Mouse (Mus musculus) erythroblast, embryonic 14.5 days (primary cell): ENCODE data around the gene Ppp4c. TPM values are rescaled to one million over a fixed set of nuclear protein-coding genes. Genes with fewer than 3 reads are reported as not detected.

Experiments
- H3K27me3 ChIP-seq: 2 replicates; pipeline ENCODE4 v1.6.1; 2012; ENCODE audit warnings: inconsistent platforms; ENCODE audit not compliant: control insufficient read depth
- H3K36me3 ChIP-seq: 2 replicates; pipeline ENCODE4 v1.6.1; 2012; ENCODE audit warnings: mild to moderate bottlenecking, inconsistent platforms; ENCODE audit not compliant: control insufficient read depth
- H3K4me1 ChIP-seq: 2 replicates; pipeline ENCODE4 v1.6.1; 2012; ENCODE audit warnings: inconsistent platforms; ENCODE audit not compliant: control insufficient read depth
- H3K4me3 ChIP-seq: replicated peaks from 2 replicates; pipeline ENCODE3; 2012; ENCODE audit warnings: moderate library complexity, mild to moderate bottlenecking, inconsistent platforms
- H3K9me3 ChIP-seq: 2 replicates; pipeline ENCODE4 v1.6.1; 2012; ENCODE audit warnings: low read length, inconsistent platforms, mixed read lengths; ENCODE audit not compliant: control insufficient read depth
- GATA1 ChIP-seq: IDR thresholded peaks from 2 replicates; pipeline ENCODE4 v1.6.1; 2012; ENCODE audit warnings: low read length, inconsistent platforms, mixed read lengths
- TAL1 ChIP-seq: IDR thresholded peaks from 3 replicates; pipeline ENCODE4 v1.6.1; 2012; ENCODE audit warnings: low read length, inconsistent platforms, mixed read lengths
- polyA plus RNA-seq: library from polyadenylated mRNA; stranded (reverse); fragments of >175 nt; gene quantifications from 2 replicates; pipeline ENCODE4 v1.2.3, GENCODE M21; 2012

The Ppp4c gene
- polyA plus RNA-seq, 1 experiment = 12.3 TPM

DNA sequence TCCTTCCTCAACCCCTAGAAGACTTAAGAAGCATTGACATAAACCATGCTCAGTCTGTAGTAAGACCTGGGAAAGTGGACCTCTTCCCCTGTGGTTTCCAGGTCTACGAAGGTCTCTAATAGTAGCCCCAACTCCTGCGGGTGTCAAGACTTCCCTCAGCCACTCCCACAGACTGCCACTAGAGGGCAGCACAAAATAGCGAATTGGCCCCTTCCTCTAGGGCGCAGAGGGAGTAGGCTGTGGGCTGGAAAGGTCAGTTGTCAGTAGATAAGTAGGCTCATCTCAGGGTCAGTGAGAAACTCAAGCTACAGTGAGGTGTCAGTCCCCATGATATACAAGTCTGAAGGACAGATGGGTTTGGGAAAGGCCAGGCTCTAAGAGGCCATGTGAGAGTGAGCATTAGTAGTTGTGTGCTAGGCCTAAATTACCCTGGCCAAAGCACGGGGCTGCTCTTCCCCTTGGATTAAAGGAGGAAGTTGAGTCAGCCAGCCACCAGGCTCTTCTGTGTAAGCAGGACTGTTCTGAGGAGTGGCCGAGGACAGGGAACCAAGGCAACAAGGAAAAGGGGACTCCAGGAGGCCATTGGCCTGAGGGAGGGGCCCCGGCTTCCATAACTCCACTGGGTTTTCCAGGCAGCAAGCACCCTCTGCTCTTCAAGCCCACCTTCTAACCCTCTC, 29.7 kb upstream of the Ppp4c start:
- Histone ChIP-seq H3K4me1 (peaks cover 5% of the 10 kb centered on the region), H3K4me3 (no peak overlapping the region), H3K9me3 (peaks cover 6% of the 10 kb centered on the region), H3K27me3 (peaks cover 42% of the 10 kb centered on the region), H3K36me3 (no peaks in the 10 kb centered on the region)
- TF ChIP-seq GATA1 (no peak), TAL1 (no peak)

DNA sequence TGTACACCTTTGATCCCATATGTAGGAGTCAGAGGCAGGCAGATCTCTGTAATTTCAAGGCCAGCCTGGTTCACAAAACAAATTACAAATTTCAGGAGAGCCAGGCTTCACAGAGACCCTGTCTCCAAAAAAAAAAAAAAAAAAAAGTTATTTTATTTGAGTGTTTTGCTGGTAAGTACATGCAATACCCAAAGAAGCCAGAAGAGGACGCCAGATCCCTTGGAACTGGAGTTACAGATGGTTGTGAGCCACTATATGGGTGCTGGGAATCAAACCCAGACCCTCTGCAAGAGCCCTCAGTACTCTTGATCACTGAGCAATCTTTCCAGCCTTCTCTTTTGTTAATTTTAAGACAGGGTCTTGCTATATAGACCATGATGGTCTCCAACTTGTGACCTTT, 26.5 kb upstream of the Ppp4c start:
- Histone ChIP-seq H3K4me3 (no peak overlapping the region), H3K27me3 (peaks cover 24% of the 10 kb centered on the region)

DNA sequence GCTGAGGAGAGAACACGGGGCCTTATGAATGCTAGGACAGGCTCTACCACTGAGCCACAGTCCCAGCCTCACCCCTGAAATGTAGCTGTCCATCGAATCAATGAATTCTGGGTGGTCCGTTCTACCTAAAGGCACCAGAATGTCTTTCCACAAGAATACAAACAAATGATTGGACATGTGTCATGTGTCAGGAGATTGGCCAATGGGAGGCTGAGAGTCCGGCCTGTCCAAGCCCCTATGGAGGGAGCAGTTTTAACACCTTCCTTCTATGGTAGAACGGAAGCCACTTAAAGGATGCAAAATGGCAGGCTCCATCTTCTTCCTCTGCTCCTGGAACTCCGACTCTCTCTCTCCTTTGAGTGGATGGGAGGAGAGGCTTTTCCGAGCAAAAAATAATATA, 25.3 kb upstream of the Ppp4c start:
- no peak for TF ChIP-seq TAL1
- no peak for TF ChIP-seq GATA1
- Histone ChIP-seq H3K36me3 (no peaks in the 10 kb centered on the region), H3K27me3 (peaks cover 13% of the 10 kb centered on the region), H3K9me3 (peaks cover 6% of the 10 kb centered on the region), H3K4me1 (peaks cover 5% of the 10 kb centered on the region), H3K4me3 (no peak overlapping the region)

More for the DNA sequence above, 26.5 kb upstream of the Ppp4c start:
- Histone ChIP-seq H3K9me3 (peaks cover 6% of the 10 kb centered on the region), H3K4me1 (peaks cover 5% of the 10 kb centered on the region), H3K36me3 (no peaks in the 10 kb centered on the region)
- TF ChIP-seq TAL1 = no peak
- no peak for TF ChIP-seq GATA1

DNA sequence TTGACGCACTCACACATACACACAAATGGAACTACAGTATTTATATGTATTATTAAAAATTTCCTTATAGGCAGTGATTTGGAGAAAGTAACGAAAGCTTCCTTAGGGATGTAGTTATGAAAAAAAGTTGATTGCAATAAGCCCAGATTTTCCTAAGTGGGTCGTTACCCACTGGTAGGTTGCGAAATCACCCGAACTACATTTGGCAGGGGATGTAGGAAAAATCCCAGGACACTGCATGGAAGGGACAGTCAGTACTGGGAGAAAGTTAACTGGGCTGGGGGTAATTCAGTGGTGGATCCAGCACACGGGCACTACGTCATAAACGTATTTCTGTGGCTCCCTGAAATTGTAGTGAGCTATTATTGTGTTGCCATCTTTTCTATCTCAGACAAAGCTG, 24.2 kb upstream of the Ppp4c start:
- no peak overlapping the region for H3K4me3 ChIP-seq
- peaks cover 6% of the 10 kb centered on the region; the same call in 1 of the 2 replicates for H3K27me3 ChIP-seq
- H3K9me3 ChIP-seq = peaks cover 6% of the 10 kb centered on the region
- no peaks in the 10 kb centered on the region for H3K36me3 ChIP-seq
- no peaks in the 10 kb centered on the region; the same call in none of the 2 replicates for H3K4me1 ChIP-seq
- TF ChIP-seq TAL1 (no peak), GATA1 (no peak)

DNA sequence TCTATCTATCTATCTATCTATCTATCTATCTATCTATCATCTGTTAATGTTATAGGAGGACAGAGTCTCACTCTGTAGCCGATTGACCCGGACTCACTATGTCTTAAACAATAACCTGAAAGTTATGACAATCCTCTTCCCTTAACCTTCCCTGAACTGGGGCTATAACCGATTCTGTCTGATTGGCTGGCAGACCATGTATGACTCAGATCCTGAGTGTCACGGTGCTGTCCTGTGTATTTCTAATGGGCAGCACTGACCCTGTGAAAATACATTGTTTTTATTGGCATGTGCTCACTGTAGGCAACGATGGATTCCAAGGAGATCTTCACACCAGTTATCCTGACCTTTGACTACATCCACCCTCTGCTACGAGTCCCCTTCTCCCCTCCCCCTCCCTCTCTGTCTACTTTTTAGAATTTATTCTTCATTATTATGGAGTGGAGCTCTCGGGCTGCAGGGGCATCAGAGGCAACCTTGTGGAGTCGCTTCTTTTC, 23.5 kb upstream of the Ppp4c start:
- peaks cover 6% of the 10 kb centered on the region for H3K9me3 ChIP-seq
- no peaks in the 10 kb centered on the region; the same call in none of the 2 replicates for H3K4me1 ChIP-seq
- H3K36me3 ChIP-seq = no peaks in the 10 kb centered on the region
- no peak overlapping the region for H3K4me3 ChIP-seq
- H3K27me3 ChIP-seq = peaks cover 6% of the 10 kb centered on the region; the same call in 1 of the 2 replicates
- no peak for TF ChIP-seq GATA1
- no peak for TF ChIP-seq TAL1

DNA sequence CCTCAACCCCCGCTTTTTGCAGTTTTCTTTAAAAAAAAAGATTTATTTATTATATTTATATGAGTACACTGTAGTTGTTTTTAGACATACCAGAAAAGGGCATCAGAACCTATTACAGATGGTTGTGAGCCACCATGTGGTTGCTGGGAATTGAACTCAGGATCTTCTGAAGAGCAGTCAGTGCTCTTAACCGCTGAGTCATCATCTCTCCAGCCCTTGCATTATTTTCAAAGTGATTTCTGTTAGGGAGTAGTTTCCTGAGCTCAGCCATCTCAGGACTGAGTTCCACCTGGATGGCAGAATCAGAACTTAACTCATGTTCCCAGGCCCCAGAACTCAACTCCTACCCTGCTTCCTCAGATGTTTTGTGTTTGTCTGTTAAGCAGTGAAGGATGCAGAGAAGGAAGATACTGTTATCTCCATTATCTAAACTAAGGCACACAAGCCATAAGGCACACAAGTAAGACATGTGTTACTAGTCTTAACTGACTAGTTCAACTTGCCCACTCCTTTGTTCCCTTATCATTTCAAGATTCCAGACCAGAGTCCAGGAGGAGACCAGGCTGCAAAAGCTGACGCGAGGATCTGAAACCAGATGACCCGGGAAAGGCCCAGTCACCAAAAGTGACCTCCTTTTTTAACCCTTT, 17.6 kb upstream of the Ppp4c start:
- peak overlapping the region; percentile 69 for H3K4me3 ChIP-seq
- TF ChIP-seq GATA1 (no peak), TAL1 (no peak)
- H3K9me3 ChIP-seq = no peaks in the 10 kb centered on the region
- H3K36me3 ChIP-seq = peaks cover 7% of the 10 kb centered on the region
- H3K27me3 ChIP-seq = peaks cover 6% of the 10 kb centered on the region; the same call in 1 of the 2 replicates
- peaks cover 37% of the 10 kb centered on the region for H3K4me1 ChIP-seq

DNA sequence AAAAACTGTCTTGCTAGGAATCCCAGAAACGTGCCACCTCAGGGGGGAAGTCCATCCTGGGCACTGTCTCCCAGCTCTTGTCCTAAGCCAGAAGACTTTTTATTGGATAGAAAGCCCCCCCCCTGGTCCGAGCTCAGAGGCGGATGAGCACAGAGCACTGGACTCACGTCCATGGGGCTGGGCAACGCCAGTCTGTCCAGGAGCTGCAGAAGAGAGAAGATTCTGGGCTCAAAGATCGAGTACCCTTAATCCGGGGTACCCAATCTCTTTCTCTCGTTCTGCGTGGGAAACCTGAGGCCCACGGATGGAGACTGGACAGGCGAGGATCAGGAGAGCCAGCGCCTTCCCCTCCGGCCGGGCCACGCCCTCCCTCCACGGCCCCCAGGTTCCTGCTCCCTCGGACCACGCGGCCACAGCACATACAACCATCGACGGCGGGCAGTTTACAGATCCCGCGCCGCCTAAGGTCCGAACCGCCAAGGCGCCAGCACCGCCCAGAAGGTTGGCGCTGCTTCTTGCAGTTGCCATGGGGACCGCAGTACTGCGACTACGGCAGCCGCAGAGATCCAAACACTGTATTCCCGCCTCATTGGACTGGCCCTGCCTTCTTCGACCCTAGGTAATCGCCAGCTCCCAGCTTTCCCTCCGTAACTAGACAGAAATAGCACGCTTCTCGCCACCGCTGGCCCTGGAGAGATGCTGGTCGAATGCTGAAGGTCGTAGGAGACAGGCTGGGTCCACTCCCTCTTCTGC, 16.6 kb upstream of the Ppp4c start:
- TF ChIP-seq TAL1 = no peak
- TF ChIP-seq GATA1 = no peak
- Histone ChIP-seq H3K9me3 (no peaks in the 10 kb centered on the region), H3K27me3 (0 out of 2 replicates have a peak, but pooled peaks cover 1% of the 10 kb centered on the region), H3K4me3 (peak overlapping the region; percentile 69), H3K36me3 (peaks cover 12% of the 10 kb centered on the region), H3K4me1 (peaks cover 37% of the 10 kb centered on the region)

DNA sequence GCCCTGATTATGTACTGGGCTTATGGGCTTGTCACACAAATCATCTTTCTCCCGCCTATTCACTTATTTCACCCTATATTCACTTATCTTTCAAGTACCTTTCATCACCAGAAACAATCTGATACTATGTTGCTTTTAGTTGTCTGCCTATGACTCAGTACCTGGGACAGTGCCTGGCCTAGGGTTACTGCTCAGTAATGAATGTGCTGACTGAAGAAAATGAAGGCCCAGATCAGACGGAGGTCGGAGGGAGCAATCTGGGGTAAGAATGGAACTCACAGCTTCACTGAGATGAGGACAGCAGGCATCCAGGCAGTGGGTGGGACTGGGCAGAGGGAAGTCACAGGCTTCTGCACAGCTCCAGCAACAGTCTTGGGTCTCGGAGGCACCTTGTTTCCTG, 15.1 kb upstream of the Ppp4c start:
- Histone ChIP-seq H3K4me1 (peaks cover 46% of the 10 kb centered on the region), H3K4me3 (no peak overlapping the region), H3K27me3 (no peaks in the 10 kb centered on the region), H3K36me3 (peaks cover 18% of the 10 kb centered on the region), H3K9me3 (no peaks in the 10 kb centered on the region)
- TF ChIP-seq TAL1 (no peak), GATA1 (no peak)

DNA sequence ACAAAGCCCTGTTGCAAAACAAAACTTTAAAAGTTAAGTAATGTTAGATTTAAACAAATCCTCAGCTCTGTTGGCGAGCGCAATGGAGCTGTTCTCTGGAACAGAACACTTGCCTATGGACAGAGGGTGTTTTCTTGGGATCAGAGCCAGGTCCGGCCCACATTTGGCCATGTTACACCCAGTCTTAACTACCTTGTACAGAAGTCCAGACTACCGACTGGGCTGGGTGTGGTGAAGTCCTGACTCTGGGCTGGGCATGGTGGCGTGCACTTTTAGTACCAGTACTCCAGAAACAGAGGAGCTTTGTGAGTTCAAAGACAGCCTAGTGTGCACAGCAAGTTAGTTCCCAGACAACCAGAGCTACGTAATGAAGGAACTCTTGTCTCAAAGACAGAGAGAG, 14.7 kb upstream of the Ppp4c start:
- Histone ChIP-seq H3K36me3 (peaks cover 21% of the 10 kb centered on the region), H3K4me3 (no peak overlapping the region), H3K9me3 (no peaks in the 10 kb centered on the region), H3K4me1 (peaks cover 51% of the 10 kb centered on the region), H3K27me3 (no peaks in the 10 kb centered on the region)
- TF ChIP-seq TAL1 (no peak), GATA1 (no peak)
